Mouse (Mus musculus): Measurements from ENCODE around the gene Angpt4.

Gene Angpt4

GRCm38 (mm10) chr2:151962474-151962873 is 51.5 kb downstream of the Angpt4 start:
- DNase-seq (ENCODE audit: low spot score in 2 of 2), result peak; percentile 75 to 80

DNA sequence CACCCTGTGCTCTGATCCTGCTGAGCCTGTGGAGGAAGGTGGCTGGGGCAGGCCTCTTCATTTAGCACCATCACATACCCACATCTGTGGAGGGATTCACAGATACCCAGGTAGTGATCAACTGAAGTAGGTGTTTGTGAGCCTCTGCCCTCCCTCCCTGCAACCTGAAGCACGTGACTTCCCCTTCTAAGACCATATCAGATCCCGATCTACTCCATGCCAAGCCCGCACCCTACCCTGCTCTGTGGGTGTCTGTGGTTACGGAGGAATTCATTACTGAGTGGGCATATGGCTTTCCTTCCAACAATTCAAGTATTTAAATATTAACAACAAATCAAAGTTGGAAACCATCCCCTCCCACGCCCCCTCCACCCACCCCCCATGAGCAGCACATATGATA is 52.3 kb downstream of the Angpt4 start:
- DNase-seq (ENCODE audit: low spot score in 2 of 2), result no peak

DNA sequence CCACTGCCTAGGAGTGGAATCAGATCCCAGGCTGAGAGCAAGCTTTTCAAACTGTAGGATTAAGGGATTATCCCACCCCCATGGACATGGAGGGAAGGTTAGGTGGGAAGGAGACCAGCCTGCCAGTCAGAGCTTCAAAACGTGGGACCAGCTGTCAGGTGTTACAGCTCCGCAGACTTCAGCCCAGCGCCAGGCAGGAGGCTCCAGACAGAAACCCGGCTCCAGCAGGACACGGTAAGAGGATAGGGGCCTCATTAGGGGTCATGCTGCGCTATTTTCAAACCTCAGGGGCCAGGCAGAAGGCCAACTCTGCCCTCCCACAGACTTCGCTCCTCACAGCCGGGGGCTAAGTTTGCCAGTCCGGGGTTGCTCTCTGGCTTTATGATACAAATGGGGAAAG is 53.0 kb downstream of the Angpt4 start:
- DNase-seq (ENCODE audit: low spot score in 2 of 2), result no peak

- no peak for DNase-seq (ENCODE audit: low spot score in 2 of 2)
These were observed 56.3 kb downstream of the Angpt4 start for GRCm38 (mm10) chr2:151967176-151967750.

DNA sequence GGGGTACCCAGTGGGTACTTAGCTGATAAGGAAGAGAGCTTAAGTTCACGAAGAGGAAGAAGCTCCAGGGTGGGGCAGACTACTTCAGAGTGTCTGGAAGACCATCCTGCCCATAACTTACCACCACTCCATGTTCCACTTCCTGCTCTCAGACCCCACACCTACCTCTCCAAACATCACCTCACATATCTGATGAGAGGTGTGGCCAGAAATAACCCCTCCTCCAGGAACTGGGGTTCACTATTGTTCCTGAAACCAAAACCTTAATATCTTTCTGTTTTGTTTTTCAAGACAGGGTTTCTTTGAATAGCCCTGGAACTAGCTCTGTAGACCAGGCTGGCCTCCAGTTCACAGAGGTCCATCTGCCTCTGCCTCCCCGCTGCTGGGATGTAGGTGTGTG is 56.8 kb downstream of the Angpt4 start:
- DNase-seq (ENCODE audit: low spot score in 2 of 2), result no peak

DNA sequence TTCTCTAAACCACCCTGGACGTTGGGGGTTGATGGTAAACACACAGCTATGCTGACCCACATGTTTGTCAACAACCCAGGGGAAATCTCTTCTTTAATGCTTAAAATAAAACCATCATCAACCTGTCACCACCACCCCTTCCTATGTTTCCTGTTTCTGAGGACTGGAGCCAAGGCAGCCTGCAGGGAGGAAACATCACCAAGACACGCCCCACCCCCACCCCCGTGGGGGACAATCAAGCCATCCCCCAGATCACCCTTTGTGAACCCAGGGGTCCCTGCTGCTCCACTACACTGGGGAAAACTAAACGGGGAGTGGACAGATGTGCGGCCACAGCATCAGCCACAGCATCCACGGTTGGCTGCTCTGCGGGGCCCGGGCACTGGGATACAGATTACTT is 57.4 kb downstream of the Angpt4 start:
- no peak for DNase-seq (ENCODE audit: low spot score in 2 of 2)

GRCm38 (mm10) chr2:151968986-151969385 is 58.0 kb downstream of the Angpt4 start:
- no peak for DNase-seq (ENCODE audit: low spot score in 2 of 2)

GRCm38 (mm10) chr2:151969396-151969795 is 58.4 kb downstream of the Angpt4 start:
- no peak for DNase-seq (ENCODE audit: low spot score in 2 of 2)

DNA sequence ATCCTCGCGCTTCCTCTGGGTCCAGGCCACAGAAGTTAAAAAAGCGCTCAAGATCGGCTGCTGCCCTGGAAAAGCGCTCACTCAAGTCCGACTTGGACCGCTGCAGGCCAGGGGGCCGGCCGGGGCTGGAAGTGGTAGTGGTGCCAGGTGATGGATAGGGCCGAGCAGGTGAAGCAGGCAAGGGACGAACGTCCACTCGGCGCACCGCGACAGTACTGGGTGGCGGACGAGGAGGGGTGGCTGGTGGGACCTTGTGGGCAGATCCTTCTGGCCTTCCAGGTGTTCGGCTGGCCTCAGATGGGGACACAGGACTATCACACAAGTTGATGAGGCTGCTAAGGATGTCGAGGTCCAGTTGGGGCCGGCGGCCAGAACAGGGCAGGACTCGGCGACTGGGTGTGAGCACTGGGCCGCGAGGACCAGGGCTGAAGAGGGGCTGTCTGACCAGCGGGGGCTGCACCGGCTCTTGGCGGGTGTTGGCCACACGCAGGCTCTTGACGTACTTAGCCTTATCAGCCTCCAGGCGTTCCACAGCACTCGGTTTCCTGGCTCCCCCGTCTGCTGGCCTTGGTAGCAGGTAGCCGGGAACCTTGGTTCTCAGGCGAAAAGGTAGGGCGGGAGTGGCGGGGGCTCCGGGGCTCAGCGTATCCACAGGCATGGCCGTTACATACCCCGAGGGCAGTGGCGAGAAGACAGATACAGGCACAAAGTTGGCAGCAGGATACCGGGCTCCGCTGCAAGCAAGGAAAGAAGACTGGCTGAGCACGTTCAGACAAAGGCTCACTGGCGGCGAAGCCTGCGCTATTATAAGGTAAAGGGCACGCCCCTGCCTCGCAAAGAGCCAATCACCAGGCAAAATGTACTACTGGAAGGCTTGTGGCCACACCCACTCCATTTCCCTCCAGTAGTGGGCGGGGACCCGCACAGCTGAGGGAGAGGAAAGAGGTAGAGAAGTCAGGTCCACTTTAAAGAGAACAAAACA is 59.5 kb downstream of the Angpt4 start:
- DNase-seq (ENCODE audit: low spot score in 2 of 2), result peak; percentile 90 to 91

- DNase-seq (ENCODE audit: low spot score in 2 of 2), result no peak
These were observed 60.7 kb downstream of the Angpt4 start for GRCm38 (mm10) chr2:151971748-151972147.

- no peak for DNase-seq (ENCODE audit: low spot score in 2 of 2)
These were observed 62.0 kb downstream of the Angpt4 start for GRCm38 (mm10) chr2:151972880-151973594.

DNA sequence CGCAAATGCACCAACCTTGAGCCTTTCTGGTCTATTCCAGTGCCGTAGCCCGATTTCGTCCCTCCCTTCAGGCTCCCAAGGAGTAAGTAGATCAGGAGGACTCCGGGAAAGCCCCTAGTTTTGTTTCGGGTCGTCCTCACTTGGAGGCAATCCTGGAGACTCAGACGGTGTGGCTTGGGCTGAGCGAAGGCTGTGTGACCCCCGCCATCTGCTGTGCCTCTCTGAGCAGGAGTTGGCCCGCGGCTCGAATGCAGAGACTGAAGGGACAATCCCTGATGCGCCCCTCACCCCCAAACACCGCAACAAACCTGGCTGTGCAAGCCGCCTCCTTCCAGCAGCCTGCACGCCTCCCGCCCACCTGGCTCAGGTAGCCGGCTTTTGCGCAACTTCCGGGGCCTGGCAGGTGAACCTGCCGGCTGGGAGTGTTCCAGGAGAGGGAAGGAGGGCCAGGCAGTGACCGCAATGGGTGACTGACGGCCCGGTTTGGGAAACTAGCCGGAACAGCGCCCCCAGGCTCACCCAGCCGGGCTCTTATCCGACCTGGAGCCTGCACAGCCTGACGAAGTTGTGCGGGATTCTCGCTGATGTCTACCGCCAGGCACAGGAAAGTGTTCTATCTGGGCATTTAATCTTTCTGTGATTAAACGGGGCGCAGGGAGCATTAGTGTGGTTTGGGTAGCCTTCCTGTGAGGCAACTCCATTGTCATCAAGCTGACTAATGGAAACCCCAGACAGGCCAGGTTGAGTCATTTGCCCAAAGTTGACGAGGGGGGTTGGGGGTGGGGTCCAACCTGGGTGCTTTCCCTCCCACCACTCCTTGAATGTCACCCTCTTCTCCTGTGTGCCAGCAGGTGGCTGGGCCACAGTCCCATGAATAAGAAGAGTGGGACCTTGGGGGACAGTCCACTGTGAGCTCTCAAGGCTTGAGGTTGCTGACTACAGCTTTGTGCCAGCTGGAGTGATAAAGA is 62.9 kb downstream of the Angpt4 start:
- DNase-seq (ENCODE audit: low spot score in 2 of 2), result no peak

DNA sequence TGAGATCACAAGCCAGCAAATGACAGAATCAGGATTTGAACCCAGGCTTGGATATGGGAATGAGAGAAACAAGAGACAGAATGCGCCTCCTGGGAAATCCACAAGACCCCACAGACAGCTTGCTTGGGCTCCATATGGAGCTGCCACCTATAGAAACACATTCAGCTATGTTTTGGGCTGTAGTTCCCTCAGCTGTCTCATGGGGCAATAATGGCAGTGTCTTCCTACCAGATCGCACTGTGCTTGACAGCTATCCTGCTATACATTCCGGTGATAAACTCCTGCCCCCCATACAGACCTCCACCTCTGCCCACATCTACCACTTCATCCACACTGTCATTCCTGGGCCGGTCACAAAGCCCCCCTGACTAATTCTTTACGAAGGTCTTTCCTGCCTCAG is 64.3 kb downstream of the Angpt4 start:
- no peak for DNase-seq (ENCODE audit: low spot score in 2 of 2)

- no peak for DNase-seq (ENCODE audit: low spot score in 2 of 2)
These were observed 65.1 kb downstream of the Angpt4 start for GRCm38 (mm10) chr2:151976067-151976466.

DNA sequence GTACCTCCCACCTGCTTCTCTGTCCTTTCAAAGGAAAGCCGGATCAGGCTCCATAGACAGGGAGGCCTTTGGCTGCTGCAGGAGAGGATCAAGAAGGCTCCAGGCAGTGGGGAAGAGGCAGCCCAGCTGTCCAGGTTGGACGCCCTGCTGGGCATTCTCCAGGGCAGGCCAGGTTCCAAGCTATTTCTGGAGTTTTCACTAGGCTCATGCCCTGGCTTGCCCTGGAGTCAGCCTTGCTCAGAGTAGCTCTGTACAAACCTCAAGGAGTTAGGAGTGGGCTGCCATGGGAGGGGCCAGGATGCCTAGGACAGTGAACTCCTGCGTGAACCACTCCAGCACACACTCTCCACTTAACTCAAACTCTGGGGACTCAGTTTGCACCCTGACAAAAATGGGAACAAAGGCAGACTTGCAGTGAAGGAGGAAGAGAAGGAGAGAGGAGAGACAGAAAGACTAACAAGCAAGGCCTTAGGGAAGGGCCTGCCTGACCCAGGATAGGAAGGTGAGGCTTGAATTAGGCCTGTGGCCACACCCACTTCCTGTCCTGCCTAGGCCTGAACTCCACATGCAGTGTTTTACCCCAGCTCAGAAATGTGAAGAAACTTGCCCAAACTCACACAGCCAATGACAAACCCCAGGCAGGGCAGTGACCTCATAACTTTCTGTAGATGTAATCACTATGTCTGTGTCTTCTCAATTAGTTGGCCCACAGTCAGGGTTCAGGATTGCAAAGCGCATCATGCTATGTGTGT is 66.9 kb downstream of the Angpt4 start:
- DNase-seq (ENCODE audit: low spot score in 2 of 2), result no peak

- no peak for DNase-seq (ENCODE audit: low spot score in 2 of 2)
These were observed 67.5 kb downstream of the Angpt4 start for GRCm38 (mm10) chr2:151978494-151978893.

DNA sequence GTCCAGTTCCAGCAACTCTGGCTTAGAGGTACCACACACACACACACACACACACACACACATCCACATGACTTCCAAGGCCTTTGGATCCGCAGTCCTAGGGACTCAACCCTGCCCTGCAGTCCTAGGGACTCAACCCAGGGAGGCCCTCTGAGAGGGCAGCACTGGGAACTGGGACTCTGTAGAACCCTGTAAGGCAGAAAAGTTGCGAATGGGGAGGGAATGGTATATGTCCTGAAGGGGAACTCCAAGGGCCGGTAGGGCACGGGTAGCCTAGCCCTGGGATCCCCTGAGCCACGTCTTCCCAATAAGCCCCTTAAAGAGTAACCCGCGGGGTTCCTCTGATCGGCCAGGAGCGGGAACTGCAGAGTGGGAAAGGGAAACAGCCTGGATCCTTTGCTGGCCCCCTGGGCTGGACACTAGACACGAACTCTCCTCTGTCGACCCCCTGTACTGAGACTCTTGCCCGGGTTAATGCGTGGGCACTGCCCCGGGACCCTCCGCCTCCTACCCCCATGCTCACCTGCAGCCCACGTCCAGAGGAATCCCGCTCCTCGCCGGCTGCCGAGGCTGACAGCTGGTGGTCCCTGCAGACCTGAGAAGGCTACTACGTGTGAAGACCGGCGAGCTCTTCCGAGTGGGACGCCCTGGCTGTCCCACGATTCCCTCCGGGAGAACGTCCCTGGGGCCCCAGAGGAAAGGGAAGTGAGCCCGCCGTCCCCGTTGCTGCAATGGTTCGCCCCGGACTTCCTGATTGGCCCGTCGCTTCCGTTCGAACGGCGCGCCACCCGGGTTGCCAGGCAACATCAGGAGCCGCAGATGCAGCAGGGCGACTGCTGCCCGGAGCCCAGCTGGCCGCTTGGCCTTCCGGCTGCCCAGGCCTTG is 68.7 kb downstream of the Angpt4 start, which contains the start of gene Fam110a:
Gene Fam110a (minus strand): TSS at position 750 of the 885 bp plus-strand sequence.
- DNase-seq (ENCODE audit: low spot score in 2 of 2), result peak; percentile 97

DNA sequence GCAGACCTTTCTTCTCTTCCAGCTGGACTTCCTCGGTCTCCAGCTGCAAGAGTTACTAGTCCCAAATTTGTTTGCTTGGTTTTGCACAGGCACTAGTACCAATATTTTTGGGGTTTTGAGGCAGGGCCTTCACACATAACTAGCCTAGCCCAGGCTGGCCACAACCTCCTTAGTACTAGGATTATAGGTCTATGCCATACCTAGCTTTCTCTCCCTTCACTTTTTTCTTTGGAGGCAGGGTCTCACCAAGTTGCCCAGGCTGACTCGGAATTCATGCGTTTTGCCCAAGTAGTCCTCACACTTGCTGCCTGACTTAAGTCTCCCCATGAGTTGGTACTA is 69.3 kb downstream of the Angpt4 start:
- no peak for DNase-seq (ENCODE audit: low spot score in 2 of 2)

- DNase-seq (ENCODE audit: low spot score in 2 of 2), result no peak
These were observed 70.3 kb downstream of the Angpt4 start for GRCm38 (mm10) chr2:151981268-151981667.

- DNase-seq (ENCODE audit: low spot score in 2 of 2), result no peak
These were observed 71.5 kb downstream of the Angpt4 start for GRCm38 (mm10) chr2:151982476-151982875.

All from right cerebral cortex, postnatal 10 days (tissue).